Mouse (Mus musculus) intestine, embryonic 16.5 days (tissue): ENCODE results near the gene Hkdc1. TPM values are rescaled to one million over a fixed set of nuclear protein-coding genes. Genes with fewer than 3 reads are reported as not detected.
A peak's percentile ranks its signal among the peaks of the same experiment; 100 is the strongest.

ENCODE experiments used
- ATAC-seq: fragments of 200-750 bp; cut with Nextera tagmentation; 2 replicates; pipeline ENCODE4 v1.8.0; 2017; ENCODE audit warnings: moderate TSS enrichment, moderate library complexity
- H3K27ac ChIP-seq: fragments of 300-500 bp; sonication (generic); 2 replicates; pipeline ENCODE4 v1.5.1; 2014; ENCODE audit warnings: mild to moderate bottlenecking, low read length
- H3K27me3 ChIP-seq: fragments of 300-500 bp; sonication (generic); replicated peaks from 2 replicates; pipeline ENCODE4 v1.6.1; 2014; ENCODE audit warnings: low read length, control low read depth, mixed read lengths; ENCODE audit not compliant: control insufficient read depth, insufficient read depth
- H3K36me3 ChIP-seq: fragments of 300-500 bp; sonication (generic); 2 replicates; pipeline ENCODE4 v1.6.1; 2014; ENCODE audit warnings: low read length, control low read depth; ENCODE audit not compliant: control insufficient read depth, insufficient read depth
- H3K4me1 ChIP-seq: fragments of 300-500 bp; sonication (generic); 2 replicates; pipeline ENCODE4 v1.6.1; 2014; ENCODE audit warnings: low read length, control low read depth, mixed read lengths; ENCODE audit not compliant: control insufficient read depth, insufficient read depth
- H3K4me2 ChIP-seq: fragments of 300-500 bp; sonication (generic); 2 replicates; pipeline ENCODE4 v1.6.1; 2014; ENCODE audit warnings: low read depth, low read length, control low read depth
- H3K4me3 ChIP-seq: fragments of 300-500 bp; sonication (generic); 2 replicates; pipeline ENCODE4 v1.5.1; 2014; ENCODE audit warnings: mild to moderate bottlenecking, low read length
- H3K9ac ChIP-seq: fragments of 300-500 bp; sonication (generic); 2 replicates; pipeline ENCODE4 v1.6.1; 2014; ENCODE audit warnings: low read depth, low read length
- H3K9me3 ChIP-seq: fragments of 300-500 bp; sonication (generic); 2 replicates; pipeline ENCODE4 v1.6.1; 2016; ENCODE audit warnings: low read length, control low read depth; ENCODE audit not compliant: control insufficient read depth
- WGBS: fragments of 180-500 bp; shearing (Covaris S2); extraction: QIAGEN DNeasy Blood & Tissue Kit; methylation state at CpG from one replicate; pipeline ENCODE4 v1.1.7; 2014; 5-methylcytosine and 5-hydroxymethylcytosine counted together
- polyA plus RNA-seq: library from polyadenylated mRNA; unstranded; fragments of >200 nt; fragmentation: Nextera tagmentation; extraction: Ambion mirVana; gene quantifications from 2 replicates; pipeline ENCODE4 v1.2.1, GENCODE M21; 2015

The Hkdc1 gene
- polyA plus RNA-seq, 1 experiment from 2014 or later = 45.8 TPM

- no peaks in the 10 kb centered on the region for H3K36me3 ChIP-seq
- H3K27me3 ChIP-seq = no peaks in the 10 kb centered on the region
- H3K9ac ChIP-seq = no peak overlapping the region
- ATAC-seq = no peak
- WGBS = 81% methylated on average over 4 of the region's 4 CpGs
- no peak overlapping the region for H3K4me3 ChIP-seq
- no peaks in the 10 kb centered on the region for H3K9me3 ChIP-seq
- H3K4me2 ChIP-seq = no peak overlapping the region
- H3K4me1 ChIP-seq = peaks cover 21% of the 10 kb centered on the region
- no peak overlapping the region for H3K27ac ChIP-seq
Observed at GRCm38 (mm10) chr10:62341956-62342355, 80.3 kb downstream of the Hkdc1 start.

- no peak for ATAC-seq
- Histone ChIP-seq H3K9ac (peak overlapping the region; percentile 78), H3K27ac (peak overlapping the region; percentile 89), H3K36me3 (no peaks in the 10 kb centered on the region), H3K9me3 (no peaks in the 10 kb centered on the region), H3K27me3 (no peaks in the 10 kb centered on the region), H3K4me2 (peak overlapping the region; percentile 79), H3K4me3 (peak overlapping the region; percentile 73), H3K4me1 (peaks cover 22% of the 10 kb centered on the region)
- 15% methylated on average over 3 of the region's 3 CpGs for WGBS
Observed at GRCm38 (mm10) chr10:62340991-62341390, 81.3 kb downstream of the Hkdc1 start.

- under 1% methylated on average over 38 of the region's 38 CpGs for WGBS
- Histone ChIP-seq H3K36me3 (no peaks in the 10 kb centered on the region), H3K4me2 (peak overlapping the region; percentile 79), H3K27me3 (no peaks in the 10 kb centered on the region), H3K9me3 (no peaks in the 10 kb centered on the region), H3K4me3 (peak overlapping the region; percentile 73), H3K9ac (peak overlapping the region; percentile 78), H3K27ac (peak overlapping the region; percentile 89), H3K4me1 (peaks cover 27% of the 10 kb centered on the region)
- ATAC-seq = peak; percentile 96
Observed at GRCm38 (mm10) chr10:62340095-62340731, 82.1 kb downstream of the Hkdc1 start.

DNA sequence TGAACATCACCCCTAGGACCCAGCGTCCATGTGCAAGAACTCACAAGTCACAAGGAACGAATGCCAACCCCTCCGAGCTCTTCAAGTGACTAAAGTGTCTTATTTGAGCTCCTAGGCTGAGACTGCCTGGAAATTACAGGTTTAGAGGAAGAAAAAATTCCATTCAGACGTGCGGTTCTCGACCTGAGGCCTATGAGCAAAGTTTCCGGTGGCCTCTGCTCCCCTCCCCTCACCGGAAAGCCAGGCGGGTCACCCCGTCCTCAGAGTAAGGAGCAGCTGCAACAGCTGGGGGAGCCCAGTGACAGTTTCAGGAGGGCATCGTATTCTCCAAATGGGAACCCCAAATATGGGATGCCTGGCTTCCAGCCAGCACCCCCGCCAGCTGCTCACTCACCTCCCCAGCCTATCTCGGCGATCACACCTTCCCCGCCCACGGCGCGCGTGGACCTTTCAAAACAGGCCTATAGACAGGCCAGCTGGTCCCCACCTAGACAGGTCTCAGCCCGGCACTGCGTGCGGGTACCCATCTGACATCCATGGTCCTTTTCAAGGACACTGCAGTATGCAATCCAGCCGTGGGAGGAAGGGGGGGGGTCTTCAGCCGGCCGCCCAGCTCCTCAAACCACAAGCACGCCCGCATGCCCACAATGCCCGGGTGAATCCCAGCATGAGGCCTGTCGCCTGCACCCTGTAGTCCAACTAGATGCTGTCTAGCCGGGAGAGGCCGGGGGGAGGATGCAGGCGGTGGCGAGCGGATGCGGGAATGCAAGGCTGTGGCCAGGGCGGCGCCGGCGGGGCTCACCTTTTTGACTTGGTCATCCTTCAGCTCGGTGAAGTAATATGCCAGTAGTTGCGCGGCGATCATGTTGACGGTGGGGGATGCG lies 82.8 kb downstream of the Hkdc1 start:
- peak overlapping the region; percentile 78 for H3K9ac ChIP-seq
- H3K27ac ChIP-seq = peak overlapping the region; percentile 59
- ATAC-seq = peak; percentile 49
- no peaks in the 10 kb centered on the region for H3K27me3 ChIP-seq
- H3K4me1 ChIP-seq = peaks cover 27% of the 10 kb centered on the region
- no peaks in the 10 kb centered on the region for H3K36me3 ChIP-seq
- whole genome bisulfite sequencing = 7% methylated on average over 45 of the region's 45 CpGs
- H3K9me3 ChIP-seq = no peaks in the 10 kb centered on the region
- H3K4me2 ChIP-seq = peak overlapping the region; percentile 79
- H3K4me3 ChIP-seq = peak overlapping the region; percentile 73

DNA sequence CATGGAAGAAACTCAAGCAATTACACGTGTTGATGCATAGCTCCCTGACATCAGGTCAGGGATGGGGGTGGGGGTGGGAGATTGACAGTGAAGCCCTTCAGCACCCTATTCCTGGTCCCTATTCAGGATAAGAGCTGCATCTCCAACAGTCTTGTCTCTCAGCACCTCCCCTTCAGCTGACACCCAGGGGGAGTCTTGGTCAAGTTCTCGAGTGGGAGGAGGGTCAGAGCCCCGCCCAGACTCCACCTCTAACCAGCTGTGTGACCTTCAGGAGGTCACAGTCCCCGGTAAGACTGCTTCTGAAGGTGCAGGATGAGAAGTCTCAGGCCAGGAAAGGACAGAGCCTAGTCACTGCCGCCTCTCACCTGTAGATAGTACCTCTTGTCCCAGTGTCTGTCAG lies 83.7 kb downstream of the Hkdc1 start:
- no peak overlapping the region for H3K27ac ChIP-seq
- ATAC-seq = no peak
- no peaks in the 10 kb centered on the region for H3K9me3 ChIP-seq
- peak overlapping the region; percentile 79 for H3K4me2 ChIP-seq
- no peaks in the 10 kb centered on the region for H3K27me3 ChIP-seq
- peak overlapping the region; percentile 73 for H3K4me3 ChIP-seq
- H3K4me1 ChIP-seq = peaks cover 27% of the 10 kb centered on the region
- peak overlapping the region; percentile 78 for H3K9ac ChIP-seq
- 36% methylated on average over 5 of the region's 5 CpGs for WGBS
- H3K36me3 ChIP-seq = no peaks in the 10 kb centered on the region

GRCm38 (mm10) chr10:62338176-62338575 lies 84.1 kb downstream of the Hkdc1 start:
- ATAC-seq = no peak
- no peaks in the 10 kb centered on the region for H3K36me3 ChIP-seq
- H3K4me2 ChIP-seq = no peak overlapping the region
- peaks cover 27% of the 10 kb centered on the region for H3K4me1 ChIP-seq
- H3K27ac ChIP-seq = no peak overlapping the region
- WGBS = 53% methylated on average over 9 of the region's 9 CpGs
- H3K27me3 ChIP-seq = no peaks in the 10 kb centered on the region
- H3K9me3 ChIP-seq = no peaks in the 10 kb centered on the region
- H3K9ac ChIP-seq = no peak overlapping the region
- no peak overlapping the region for H3K4me3 ChIP-seq

DNA sequence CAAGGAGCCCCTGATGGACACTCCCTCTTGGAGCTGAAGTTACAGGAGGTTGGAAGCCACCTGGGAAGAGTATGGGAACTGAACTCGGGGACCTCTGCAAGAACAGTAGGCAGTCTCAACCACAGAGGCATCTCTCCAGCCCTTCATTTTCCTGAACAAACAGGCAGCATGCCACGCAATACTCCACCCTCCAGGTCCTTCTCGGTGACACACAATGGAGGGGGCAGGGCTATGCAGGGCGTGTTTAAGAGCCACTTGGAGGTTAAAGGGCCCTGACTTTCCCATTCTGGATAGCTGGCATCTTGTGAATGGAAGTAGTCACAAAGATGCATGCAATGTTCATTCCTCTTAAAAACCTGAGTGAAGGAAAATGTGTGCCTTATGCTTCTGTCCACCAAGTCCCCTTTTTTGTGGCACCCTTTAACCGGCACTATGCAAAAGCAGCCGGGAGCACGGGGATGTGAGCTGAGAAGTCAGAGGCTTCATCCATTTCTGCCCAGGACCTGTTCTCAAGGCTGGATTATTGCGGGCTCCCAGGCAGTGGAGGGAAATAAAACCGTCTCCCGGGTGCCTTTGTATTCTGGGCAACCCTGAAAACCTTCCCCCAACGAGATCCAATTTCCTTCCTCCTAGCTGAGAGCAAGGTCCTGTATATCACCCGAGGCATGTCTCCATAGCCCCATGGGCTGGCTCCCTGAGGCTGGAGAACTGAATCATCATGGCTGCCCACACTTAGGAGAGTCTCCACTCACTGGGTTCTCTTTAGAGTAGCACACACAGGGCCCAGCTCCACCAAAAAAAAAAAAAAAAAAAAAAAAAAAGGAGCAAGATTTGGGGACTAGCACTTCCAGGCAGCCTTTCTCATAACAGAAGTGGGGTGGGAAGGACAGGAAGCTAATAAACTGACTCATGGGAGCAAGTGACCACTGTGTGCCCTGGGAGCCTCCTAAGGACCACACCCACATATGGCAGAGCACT lies 85.4 kb downstream of the Hkdc1 start:
- ATAC-seq = no peak
- Histone ChIP-seq H3K4me1 (peaks cover 36% of the 10 kb centered on the region), H3K9ac (no peak overlapping the region), H3K4me2 (no peak overlapping the region), H3K27me3 (no peaks in the 10 kb centered on the region), H3K36me3 (no peaks in the 10 kb centered on the region), H3K9me3 (no peaks in the 10 kb centered on the region), H3K4me3 (no peak overlapping the region), H3K27ac (peak overlapping the region; percentile 39; the same call in 1 of the 2 replicates)
- 38% methylated on average over 12 of the region's 12 CpGs for WGBS

DNA sequence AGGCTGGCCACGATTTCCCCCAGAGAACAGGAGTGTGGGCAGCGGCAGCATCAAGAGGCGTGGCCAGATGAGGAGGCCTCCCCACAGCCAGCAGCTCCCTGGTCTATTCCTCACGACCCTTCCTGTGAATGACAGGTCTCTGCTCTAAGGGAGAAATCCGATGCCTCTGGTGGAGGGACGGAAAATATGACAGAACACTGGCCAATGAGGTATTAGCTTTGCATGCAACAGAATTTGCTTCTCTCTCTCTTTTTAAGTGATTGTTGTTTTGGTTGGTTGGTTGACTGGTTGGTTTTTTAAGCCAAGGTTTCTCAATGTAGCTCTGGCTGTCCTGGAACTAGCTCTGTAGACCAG lies 86.9 kb downstream of the Hkdc1 start:
- no peaks in the 10 kb centered on the region for H3K9me3 ChIP-seq
- 32% methylated on average over 6 of the region's 6 CpGs for WGBS
- H3K4me3 ChIP-seq = no peak overlapping the region
- ATAC-seq = no peak
- peaks cover 32% of the 10 kb centered on the region for H3K4me1 ChIP-seq
- H3K27ac ChIP-seq = no peak overlapping the region
- no peaks in the 10 kb centered on the region for H3K27me3 ChIP-seq
- H3K9ac ChIP-seq = no peak overlapping the region
- no peak overlapping the region for H3K4me2 ChIP-seq
- no peaks in the 10 kb centered on the region for H3K36me3 ChIP-seq
